ENCODE assay signal across 8 mouse cellular contexts in genomic region chr19:47836701-47837526, GRCm38 (mm10). TPM values are rescaled to one million over a fixed set of nuclear protein-coding genes. Genes with fewer than 3 reads are reported as not detected.
DNase-seq lines count a peak whose midpoint lies in the region; ATAC-seq and TF ChIP-seq lines count a peak whose summit lies in the region.

No protein-coding gene starts in this region.

- peaks cover 4% of the 10 kb centered on the region; the same call in 1 of the 2 replicates for H3K27me3 ChIP-seq in heart, adult 2 months (ENCODE audit: control insufficient read depth, insufficient read depth, low read length)
- H3K27me3 ChIP-seq in midbrain, embryonic 16.5 days (ENCODE audit: control insufficient read depth, insufficient read depth, low read depth, low read length): peaks cover 3% of the 10 kb centered on the region

- 5% methylated on average over 49 of the region's 49 CpGs for WGBS in heart, adult 2 months
- 3% methylated on average over 47 of the region's 49 CpGs for WGBS in midbrain, embryonic 16.5 days

- H3K4me2 ChIP-seq in midbrain, embryonic 16.5 days (ENCODE audit: low read length): peak overlapping the region; percentile 82

- no peaks in the 10 kb centered on the region for H3K36me3 ChIP-seq in heart, adult 2 months (ENCODE audit: control insufficient read depth, insufficient read depth, low read length)
- no peaks in the 10 kb centered on the region for H3K36me3 ChIP-seq in midbrain, embryonic 16.5 days (ENCODE audit: control insufficient read depth, insufficient read depth, low read length)

- TF ChIP-seq POLR2A in heart, adult 2 months (IDR thresholded peaks at IDR 0.05; ENCODE audit: insufficient read depth, low read depth, low read length): no peak

- peak overlapping the region; percentile 45 for H3K4me3 ChIP-seq in heart, adult 2 months
- peak overlapping the region; percentile 54 for H3K4me3 ChIP-seq in midbrain, embryonic 16.5 days (ENCODE audit: low read depth, low read length)

- H3K9ac ChIP-seq in heart, adult 2 months (ENCODE audit: low read depth, low read length): no peak overlapping the region
- H3K9ac ChIP-seq in midbrain, embryonic 16.5 days (ENCODE audit: low read depth, low read length): peak overlapping the region; percentile 56

- H3K9me3 ChIP-seq in midbrain, embryonic 16.5 days (replicated peaks; ENCODE audit: control insufficient read depth, low read length, poor library complexity, severe bottlenecking): no peaks in the 10 kb centered on the region

- DNase-seq in layer of hippocampus, adult 18-20 months (ENCODE audit: low spot score in 2 of 2): peak; percentile 43 to 50
- DNase-seq in layer of hippocampus, adult 9-11 months: no peak
- peak; percentile 85 for DNase-seq in embryo, embryonic 9.5 days (ENCODE audit: extremely low spot score)
- DNase-seq in heart, adult 2 months: peak; percentile 50 to 54
- DNase-seq in kidney, adult 11 months: peak; percentile 25
- peak; percentile 43 for DNase-seq in liver
- DNase-seq in spleen, postnatal 4 days (ENCODE audit: low spot score in 2 of 2): peak; percentile 25 to 68

- peak; percentile 61 for TF ChIP-seq CTCF in heart, adult 2 months (IDR thresholded peaks at IDR 0.05)

- TF ChIP-seq EP300 in heart, adult 2 months (IDR thresholded peaks at IDR 0.05; ENCODE audit: insufficient read depth, low read depth, low read length): no peak

- peak; percentile 94 for ATAC-seq in midbrain, embryonic 16.5 days

- intact Hi-C loops in heart, adult 2 months (cut with DNase I): no loop called here

- H3K79me2 ChIP-seq in heart, adult 2 months (replicated peaks; ENCODE audit: control insufficient read depth, insufficient read depth, low read length): no peaks in the 10 kb centered on the region

- H3K27ac ChIP-seq in heart, adult 2 months: no peak overlapping the region
- no peak overlapping the region for H3K27ac ChIP-seq in midbrain, embryonic 16.5 days (ENCODE audit: low read length)

- peaks cover 2% of the 10 kb centered on the region for H3K4me1 ChIP-seq in heart, adult 2 months (ENCODE audit: control insufficient read depth, insufficient read depth, low read length)
- H3K4me1 ChIP-seq in midbrain, embryonic 16.5 days (ENCODE audit: control insufficient read depth, insufficient read depth, low read length): 0 out of 2 replicates have a peak, but pooled peaks cover 5% of the 10 kb centered on the region

RNA-seq across cellular contexts. Expression of gene Gsto1, which starts 17.9 kb away (rescaled TPM):
- 10 to 100 TPM; 46.2 to 47.4 TPM for total RNA-seq in layer of hippocampus, adult 18-20 months (2021)
- 100 to 1,000 TPM; 148 to 191 TPM for total RNA-seq in heart, adult 2 months (2021)
- polyA plus RNA-seq in heart, adult 2 months (2012; rRNA removed): 152 and 158 TPM in 2 replicates
- 150 and 155 TPM in 2 replicates for polyA plus RNA-seq in midbrain, embryonic 16.5 days (2015; fragmentation: Nextera tagmentation; extraction: Ambion mirVana)

RNA-seq across cellular contexts. Expression of gene Gsto2, which starts 28.4 kb away (rescaled TPM):
- 1 to 10 TPM; 2.9 to 3.7 TPM for total RNA-seq in layer of hippocampus, adult 18-20 months (2021)
- total RNA-seq in heart, adult 2 months (2021): 1 to 10 TPM; 2.6 to 2.7 TPM
- 1.4 and 1.6 TPM in 2 replicates for polyA plus RNA-seq in heart, adult 2 months (2012; rRNA removed)
- polyA plus RNA-seq in midbrain, embryonic 16.5 days (2015; fragmentation: Nextera tagmentation; extraction: Ambion mirVana): 1.0 and 1.1 TPM in 2 replicates
